ENCODE assay signal across 11 mouse cellular contexts in genomic region chr4:13146821-13147220, GRCm38 (mm10).
DNase-seq lines count a peak whose midpoint lies in the region; ATAC-seq and TF ChIP-seq lines count a peak whose summit lies in the region.
"Had no signal": no experiment of that assay in that cellular context is flagged by ENCODE, and none has a peak within 500 bp of the region (broad histone marks: within the 10 kb centered on the region; RNA-seq: fewer than 3 reads in every experiment).

No protein-coding gene starts in this region.

- no peaks in the 10 kb centered on the region for H3K27me3 ChIP-seq in midbrain, postnatal 0 days (ENCODE audit: insufficient read depth, low read length)
- no peaks in the 10 kb centered on the region for H3K27me3 ChIP-seq in heart, embryonic 12.5 days (replicated peaks)
- H3K27me3 ChIP-seq: limb, embryonic 12.5 days had no signal

- H3K4me3 ChIP-seq in midbrain, postnatal 0 days (ENCODE audit: low read depth, low read length), result no peak overlapping the region
- no peak overlapping the region for H3K4me3 ChIP-seq in heart, embryonic 12.5 days
- H3K4me3 ChIP-seq: limb, embryonic 12.5 days had no signal

- no peak for TF ChIP-seq POLR2A in brain, embryonic 14.5 days (IDR thresholded peaks at IDR 0.05; ENCODE audit: borderline replicate concordance, extremely low read depth, insufficient read depth, insufficient read length, poor library complexity, severe bottlenecking)

- H3K9ac ChIP-seq in midbrain, postnatal 0 days (replicated peaks; ENCODE audit: low read length, poor library complexity, severe bottlenecking), result no peak overlapping the region
- H3K9ac ChIP-seq in heart, embryonic 12.5 days, result no peak overlapping the region
- H3K9ac ChIP-seq: limb, embryonic 12.5 days had no signal

- peak; percentile 69; the same call in 1 of the 2 replicates for ATAC-seq in midbrain, postnatal 0 days (ENCODE audit: low FRiP score)
- ATAC-seq in heart, embryonic 12.5 days (ENCODE audit: insufficient number of reproducible peaks, low FRiP score), result no peak
- no peak for ATAC-seq in megakaryocyte progenitor cell, adult 5-6 weeks (replicated peaks; ENCODE audit: poor library complexity)

- H3K4me1 ChIP-seq in midbrain, postnatal 0 days (ENCODE audit: insufficient read depth, low read length), result no peaks in the 10 kb centered on the region
- H3K4me1 ChIP-seq in heart, embryonic 12.5 days (replicated peaks), result no peaks in the 10 kb centered on the region

- WGBS in midbrain, postnatal 0 days, result 53% methylated on average over 9 of the region's 9 CpGs
- WGBS in heart, embryonic 12.5 days, result 87% methylated on average over 9 of the region's 9 CpGs

- no peak for TF ChIP-seq CTCF in brain, embryonic 14.5 days (IDR thresholded peaks at IDR 0.05; ENCODE audit: borderline replicate concordance, extremely low read depth, insufficient read depth, insufficient read length)
- no peak for TF ChIP-seq CTCF in midbrain, postnatal 0 days (IDR thresholded peaks at IDR 0.05)

- DNase-seq in brain, embryonic 14.5 days (ENCODE audit: low read depth), result peak; percentile 98
- DNase-seq in cerebellum, postnatal 14 days, result peak; percentile 99 to 100
- peak; percentile 95 to 98 for DNase-seq in layer of hippocampus, adult 8-10 months (ENCODE audit: low spot score in 2 of 2)
- DNase-seq in midbrain, postnatal 0 days (ENCODE audit: low spot score), result peak; percentile 96
- DNase-seq in spleen, adult 18-20 months, result no peak
- DNase-seq in testis, postnatal 14 days (ENCODE audit: low spot score), result no peak

- H3K4me2 ChIP-seq in midbrain, postnatal 0 days (ENCODE audit: low read depth, low read length, poor library complexity, severe bottlenecking), result no peak overlapping the region
- no peak overlapping the region for H3K4me2 ChIP-seq in heart, embryonic 12.5 days
- H3K4me2 ChIP-seq: heart, embryonic 11.5 days; limb, embryonic 12.5 days had no signal

- H3K9me3 ChIP-seq in midbrain, postnatal 0 days (ENCODE audit: low read length), result no peaks in the 10 kb centered on the region
- no peaks in the 10 kb centered on the region for H3K9me3 ChIP-seq in heart, embryonic 12.5 days (replicated peaks)
- H3K9me3 ChIP-seq: limb, embryonic 12.5 days had no signal

- no peak overlapping the region for H3K27ac ChIP-seq in midbrain, postnatal 0 days (ENCODE audit: low read depth, low read length)
- no peak overlapping the region for H3K27ac ChIP-seq in heart, embryonic 12.5 days (ENCODE audit: poor library complexity, severe bottlenecking)
- H3K27ac ChIP-seq: limb, embryonic 12.5 days; stomach, postnatal 0 days had no signal

- no peaks in the 10 kb centered on the region for H3K36me3 ChIP-seq in midbrain, postnatal 0 days (ENCODE audit: insufficient read depth, low read length)
- H3K36me3 ChIP-seq in heart, embryonic 12.5 days, result no peaks in the 10 kb centered on the region
- H3K36me3 ChIP-seq: limb, embryonic 12.5 days had no signal

Comparison
In these comparisons a context has a peak if more than half of its experiments do, and no peak if none do; other contexts are left out.
1. DNase-seq: peak in brain, embryonic 14.5 days (single experiment), cerebellum, postnatal 14 days (2 of 2), layer of hippocampus, adult 8-10 months (2 of 2) and midbrain, postnatal 0 days (single experiment); none in spleen, adult 18-20 months (0 of 2) and testis, postnatal 14 days (single experiment).